Mouse (Mus musculus): ENCODE data around the gene Efhc1.

- TF ChIP-seq POLR2A (IDR thresholded peaks at IDR 0.05; ENCODE audit: extremely low read depth, insufficient read depth, low read length), result no peak
- no peak for TF ChIP-seq CTCF (IDR thresholded peaks at IDR 0.05; ENCODE audit: extremely low read depth, insufficient read depth, low read length)
Observed at GRCm38 (mm10) chr1:21014463-21014862, 63.0 kb downstream of the Efhc1 start.

All from cortical plate, adult 2 months (tissue).